Mouse (Mus musculus) gastrocnemius, adult 2 months (tissue): Measurements from ENCODE around the gene Mettl6. TPM values are rescaled to one million over a fixed set of nuclear protein-coding genes. Genes with fewer than 3 reads are reported as not detected.
A peak's percentile ranks its signal among the peaks of the same experiment; 100 is the strongest.

ENCODE experiments used
- DNase-seq: peaks from one replicate; pipeline ENCODE4 v3.0.0; 2022
- H3K27ac ChIP-seq: fragments of 200-600 bp; 2 replicates; pipeline ENCODE4 v1.8.1; 2022; ENCODE audit warnings: mild to moderate bottlenecking
- H3K4me3 ChIP-seq: fragments of 200-600 bp; 2 replicates; pipeline ENCODE4 v1.8.1; 2022; ENCODE audit warnings: mild to moderate bottlenecking, moderate library complexity
- CTCF ChIP-seq: fragments of 200-600 bp; IDR thresholded peaks from 2 replicates; pipeline ENCODE4 v1.8.1; 2022; ENCODE audit warnings: antibody characterized with exemption, mild to moderate bottlenecking, moderate library complexity
- intact Hi-C: fragments of 180-260 bp; cut with DNase I; formaldehyde crosslinking; loops from one replicate; pipeline ENCODE4 v1.15.1; 2025
- total RNA-seq, 2 experiments: library from RNA; stranded (reverse); gene quantifications; 2 replicates each; pipeline ENCODE4 v1.2.3; 2021

The Mettl6 gene
- total RNA-seq, 2 experiments from 2014 or later = 9.5 to 9.8 TPM

DNA sequence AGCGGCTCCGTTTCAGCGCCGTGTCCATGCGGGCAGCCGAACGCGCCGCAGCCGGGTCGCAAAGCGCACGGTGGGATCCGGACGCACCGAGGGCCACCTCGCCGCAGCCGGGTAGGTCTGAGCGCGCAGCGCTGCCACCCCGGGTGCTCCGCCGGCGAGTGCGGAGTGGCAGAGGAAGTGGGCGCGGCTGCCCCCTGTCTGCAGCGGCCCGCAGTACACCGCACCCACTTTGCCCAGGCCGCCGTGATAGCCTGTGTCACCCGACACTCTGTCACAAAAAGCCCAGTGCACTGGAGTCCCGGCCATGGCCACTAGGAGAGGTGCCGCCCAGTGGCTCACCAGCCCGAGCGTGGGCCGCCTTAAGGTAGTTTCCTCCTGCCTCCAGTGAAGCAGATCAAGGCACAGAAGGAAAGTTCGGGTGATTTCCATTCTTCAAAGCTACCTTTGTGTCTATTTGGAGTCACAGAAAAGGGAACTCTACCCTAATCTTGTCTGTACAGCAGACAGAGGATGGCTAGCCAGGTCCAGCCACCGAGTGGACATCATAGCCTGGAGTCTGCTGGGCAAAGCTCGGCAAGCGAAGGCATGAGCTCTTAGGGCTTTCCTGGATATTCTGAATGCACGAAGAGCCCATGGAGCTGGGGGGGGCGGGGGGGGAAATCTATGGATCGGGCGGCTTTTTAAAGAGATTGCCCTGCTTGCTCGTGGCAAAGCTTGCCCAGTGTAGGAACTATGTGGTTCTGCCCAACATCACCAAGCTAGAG is 58.7 kb downstream of the Mettl6 start, which contains the start of gene Sh3bp5:
Gene Sh3bp5 (minus strand): TSS at position 149 of the 764 bp plus-strand sequence.
- peak; percentile 95 for DNase-seq
- H3K4me3 ChIP-seq = peak within 1 kb of the TSS; percentile 86
- intact Hi-C loops = loop anchor here (1.0 kb wide), 1 partner anchor 50 kb away; no protein-coding TSS in a partner anchor
- peak within 1 kb of the TSS; percentile 96 for H3K27ac ChIP-seq
- no peak for TF ChIP-seq CTCF

DNA sequence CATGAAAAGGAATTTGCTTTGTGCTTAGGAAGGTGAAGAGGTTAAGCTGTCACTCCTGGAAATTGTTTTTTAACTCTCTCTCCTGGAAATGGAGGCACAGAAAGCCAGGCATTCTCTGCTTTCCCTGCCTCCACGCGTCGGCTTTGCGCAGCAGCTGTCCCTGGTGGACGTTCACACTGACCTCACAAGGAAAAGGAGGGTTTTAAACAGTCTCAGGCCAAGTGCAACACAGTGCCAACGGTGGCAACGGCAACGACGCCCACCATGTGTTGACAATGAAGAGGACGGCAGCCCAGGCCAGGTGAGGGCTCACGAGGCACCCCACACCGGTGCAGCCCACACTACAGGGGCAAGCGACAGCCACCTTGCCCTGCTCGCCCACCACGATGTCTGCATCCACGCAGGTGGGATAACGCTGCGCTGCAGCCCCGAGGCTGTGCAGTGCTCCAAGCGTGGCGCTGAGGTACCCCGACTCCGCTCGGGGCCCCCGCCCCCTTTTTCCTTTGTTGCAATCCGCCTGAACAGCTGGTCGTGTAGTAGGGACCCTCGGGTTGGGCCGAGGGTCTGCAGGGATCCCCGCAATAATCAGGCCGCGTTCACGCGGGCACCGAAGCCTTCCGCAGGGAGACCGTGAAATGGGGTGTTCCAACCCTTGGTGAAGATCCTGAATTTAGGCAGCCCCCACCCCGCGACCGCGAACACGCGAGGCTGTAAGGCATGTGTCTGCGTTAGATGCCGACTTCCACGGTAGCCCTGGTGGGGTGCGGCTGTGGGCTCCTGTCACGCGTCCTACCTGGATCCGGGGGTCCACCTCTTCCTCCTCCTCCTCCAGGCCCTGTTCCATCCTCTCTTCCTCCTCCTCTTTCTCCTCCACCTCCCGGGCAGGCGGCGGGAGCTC is 59.6 kb downstream of the Mettl6 start:
- peak overlapping the region; percentile 96 for H3K27ac ChIP-seq

DNA sequence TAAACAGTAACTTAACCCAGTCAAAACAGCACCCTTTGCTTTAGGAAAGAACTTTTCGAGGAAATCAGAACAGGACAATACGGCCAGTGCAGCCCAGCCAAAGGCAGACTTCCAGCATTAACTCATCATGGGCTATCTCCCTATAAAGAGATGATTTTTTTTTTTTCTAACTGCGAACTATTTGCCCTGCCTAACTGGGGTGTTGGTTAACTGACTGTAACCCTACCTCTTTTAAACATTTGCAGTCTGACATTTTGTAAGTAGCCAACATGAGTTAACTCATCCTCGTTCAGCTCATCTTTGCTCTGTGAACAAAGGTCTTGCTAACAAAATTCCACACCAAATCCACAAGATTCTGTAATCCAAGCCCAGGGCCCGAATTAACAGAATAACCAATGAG is 60.4 kb downstream of the Mettl6 start:
- Histone ChIP-seq H3K4me3 (peak overlapping the region; percentile 86), H3K27ac (peak overlapping the region; percentile 96)
- intact Hi-C loops = no loop called here
- no peak for TF ChIP-seq CTCF
- no peak for DNase-seq

More for the DNA sequence above, 59.6 kb downstream of the Mettl6 start:
- peak; percentile 29; the same call in 1 of the 2 replicates for TF ChIP-seq CTCF
- intact Hi-C loops = no loop called here
- H3K4me3 ChIP-seq = peak overlapping the region; percentile 86
- peak; percentile 60 for DNase-seq

DNA sequence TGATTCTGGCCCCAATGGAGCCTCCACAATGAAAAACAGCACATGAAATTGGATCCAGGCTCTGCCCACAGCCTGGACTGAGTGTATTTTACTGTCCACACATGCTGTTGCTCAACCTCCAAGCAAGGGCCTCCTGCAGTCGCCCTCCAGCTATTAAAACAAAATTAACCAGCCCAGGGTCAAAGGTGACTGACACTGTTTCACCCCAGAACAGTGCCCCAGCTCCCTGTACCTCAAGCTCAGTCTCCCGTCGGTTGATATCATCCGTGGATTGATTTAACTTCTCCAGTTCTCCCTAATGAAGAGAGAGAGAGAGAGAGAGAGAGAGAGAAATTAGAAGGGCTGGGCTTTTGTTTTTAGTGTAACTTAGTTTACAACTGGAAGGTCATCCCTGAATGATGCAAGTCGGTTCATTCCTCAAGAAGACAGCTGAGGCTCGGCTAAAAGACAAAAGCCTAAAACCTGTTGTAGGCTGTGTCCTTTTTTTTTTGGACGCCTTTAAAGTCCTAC is 60.9 kb downstream of the Mettl6 start:
- peak; percentile 60 for DNase-seq

DNA sequence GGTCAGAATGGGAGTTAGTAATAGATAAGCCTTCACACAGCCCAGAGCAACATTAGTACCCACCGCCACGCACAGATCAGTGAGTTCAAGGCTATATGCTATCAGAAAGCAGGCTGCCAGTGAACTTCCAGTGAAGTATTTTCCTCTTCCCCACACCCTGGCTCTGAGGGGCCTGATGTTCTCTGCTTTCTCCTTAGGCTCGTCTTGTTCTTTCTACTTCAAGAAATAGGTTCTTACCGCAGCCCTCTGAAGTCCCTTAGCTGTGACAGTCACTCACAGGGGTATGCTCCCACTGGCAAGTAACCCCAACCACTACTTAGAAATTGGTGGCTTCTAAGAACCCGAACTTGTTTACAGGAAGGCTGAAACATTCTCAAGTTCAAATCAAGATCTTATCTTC is 61.7 kb downstream of the Mettl6 start:
- intact Hi-C loops = no loop called here
- no peak for DNase-seq
- no peak for TF ChIP-seq CTCF
- H3K4me3 ChIP-seq = peak overlapping the region; percentile 86
- H3K27ac ChIP-seq = peak overlapping the region; percentile 96

More for the DNA sequence above, 60.9 kb downstream of the Mettl6 start:
- intact Hi-C loops = no loop called here
- Histone ChIP-seq H3K4me3 (peak overlapping the region; percentile 86), H3K27ac (peak overlapping the region; percentile 96)
- TF ChIP-seq CTCF = no peak

DNA sequence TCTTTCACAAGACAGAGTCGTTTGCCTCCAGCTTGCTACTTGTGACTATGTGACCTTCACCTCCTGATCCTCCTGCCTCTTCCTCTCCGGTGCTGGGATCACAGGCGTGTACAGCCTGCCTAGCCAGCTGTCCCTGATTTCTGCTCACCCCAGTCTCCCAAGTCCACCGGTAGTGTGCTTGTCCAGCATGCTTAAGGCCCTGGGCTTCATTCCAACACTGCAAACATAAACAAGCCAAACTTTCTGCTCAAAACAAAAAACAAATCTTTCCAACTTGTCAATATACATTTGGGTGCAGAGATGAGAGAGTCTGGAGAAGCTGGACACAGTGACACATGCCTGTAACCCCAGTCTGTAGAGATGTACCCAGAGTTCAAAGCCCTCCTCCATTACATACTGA is 62.4 kb downstream of the Mettl6 start:
- Histone ChIP-seq H3K4me3 (peak overlapping the region; percentile 86), H3K27ac (peak overlapping the region; percentile 96)
- DNase-seq = no peak
- intact Hi-C loops = no loop called here
- no peak for TF ChIP-seq CTCF

DNA sequence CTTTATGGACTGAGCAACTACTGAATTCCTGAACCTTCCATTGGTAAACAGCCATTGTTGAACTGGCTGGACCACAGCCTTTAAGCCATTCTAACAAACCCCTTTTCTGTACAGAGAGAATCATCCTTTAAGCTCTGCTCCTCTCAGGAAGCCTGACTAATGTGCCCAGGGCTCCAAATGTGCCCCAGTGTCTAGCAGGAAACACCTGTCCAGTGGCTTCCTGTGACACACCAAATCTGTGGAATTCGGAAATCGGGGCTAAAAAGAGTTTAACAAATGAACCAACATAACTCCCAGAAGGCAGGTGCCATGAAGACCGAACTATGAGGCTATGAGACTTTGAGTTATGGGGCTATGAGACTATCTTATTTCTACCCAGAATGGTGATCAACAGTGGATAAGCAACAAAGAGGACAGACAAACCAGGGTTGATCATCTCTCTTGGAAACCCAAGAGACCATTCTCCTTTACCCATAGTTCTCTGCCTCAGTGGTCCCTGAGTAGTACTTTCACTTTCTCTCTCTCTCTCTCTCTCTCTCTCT is 63.0 kb downstream of the Mettl6 start:
- DNase-seq = no peak
- intact Hi-C loops = no loop called here
- no peak for TF ChIP-seq CTCF
- H3K4me3 ChIP-seq = peak overlapping the region; percentile 86
- H3K27ac ChIP-seq = peak overlapping the region; percentile 96

DNA sequence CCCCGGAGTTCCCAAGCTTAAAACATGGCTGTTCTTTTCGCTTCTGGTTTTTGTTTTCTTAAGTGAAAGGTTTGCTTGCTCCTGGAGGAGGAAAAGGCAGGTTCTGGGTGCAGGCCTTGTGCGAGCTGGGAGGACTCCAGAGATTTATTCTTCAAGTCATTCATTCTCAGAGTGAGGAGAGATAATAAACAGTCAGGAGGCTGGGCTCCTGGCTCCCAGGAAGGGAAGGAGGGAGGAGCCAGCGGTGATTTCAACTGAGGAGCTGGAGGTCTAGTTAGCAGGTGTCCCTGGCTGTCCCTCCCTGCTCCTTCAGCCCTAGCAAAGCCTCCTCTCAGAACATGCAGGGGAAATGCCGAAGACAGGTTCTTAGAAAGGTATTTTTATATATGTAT is 65.8 kb downstream of the Mettl6 start:
- peak overlapping the region; percentile 82 for H3K27ac ChIP-seq

DNA sequence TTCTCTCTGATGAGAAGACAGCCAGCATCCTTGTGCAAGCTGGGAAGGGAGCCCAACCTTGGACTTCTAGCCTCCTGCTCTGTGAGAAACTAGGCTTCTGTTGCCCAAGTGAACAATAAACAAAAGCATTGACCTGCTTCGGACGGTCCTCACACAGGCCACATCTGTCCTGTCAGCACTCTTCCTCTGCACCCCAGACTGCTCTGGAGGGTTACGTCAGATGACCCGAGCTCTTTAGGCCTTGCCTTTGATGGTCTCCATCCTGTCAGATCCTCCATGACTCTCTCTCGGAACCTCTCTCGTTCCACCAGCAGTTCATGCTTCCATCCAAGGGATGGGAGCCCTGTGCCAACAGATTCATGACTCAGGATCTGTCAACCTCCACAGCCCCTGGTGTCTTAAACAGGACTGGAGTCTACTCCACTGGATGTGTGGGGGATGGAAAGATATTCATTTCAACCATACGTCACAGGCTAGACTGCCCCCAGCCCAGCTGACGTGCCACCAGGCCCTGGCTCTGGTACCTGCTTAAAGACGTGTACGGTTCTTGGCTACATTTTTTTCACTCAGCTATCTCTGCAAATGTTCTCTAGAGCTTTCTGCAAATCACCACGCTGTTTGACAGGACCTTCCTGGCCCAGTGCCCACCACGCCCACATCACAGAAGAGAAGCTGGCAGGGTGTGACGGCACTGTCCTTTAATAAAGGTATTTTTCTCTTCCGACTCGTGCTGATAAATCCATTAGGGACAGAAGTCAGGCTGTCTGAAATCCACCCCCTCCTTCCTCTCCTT is 66.4 kb downstream of the Mettl6 start:
- intact Hi-C loops = loop anchor here (2.0 kb wide), 1 partner anchor 14 kb away; no protein-coding TSS in a partner anchor
- peak; percentile 74 for DNase-seq
- H3K4me3 ChIP-seq = peak overlapping the region; percentile 29
- H3K27ac ChIP-seq = peak overlapping the region; percentile 82
- TF ChIP-seq CTCF = no peak

More for the DNA sequence above, 65.8 kb downstream of the Mettl6 start:
- no peak for DNase-seq
- H3K4me3 ChIP-seq = peak overlapping the region; percentile 29
- TF ChIP-seq CTCF = no peak
- intact Hi-C loops = loop anchor here (2.0 kb wide), 1 partner anchor 14 kb away; no protein-coding TSS in a partner anchor

Other genes with a start within 250 kb of the Mettl6 start
- 1 to 10 TPM; 7.3 to 8.9 TPM for gene Phf7, start 243.7 kb downstream of the Mettl6 start, total RNA-seq
- 10 to 100 TPM; 46.7 to 48.0 TPM for gene Bap1, start 243.6 kb downstream of the Mettl6 start, total RNA-seq
- gene Dnah1, start 171.1 kb downstream of the Mettl6 start, total RNA-seq = under 1 TPM; 0.03 to 0.08 TPM
- 10 to 100 TPM; 29.4 to 33.6 TPM for gene Capn7, start 158.4 kb downstream of the Mettl6 start, total RNA-seq
- 10 to 100 TPM; 55.1 to 58.5 TPM for gene Sh3bp5, start 59.0 kb downstream of the Mettl6 start, total RNA-seq
- 10 to 100 TPM in 1 of 2 experiments, 1 to 10 TPM in 1; 7.1 to 11.5 TPM for gene Eaf1, start 641 bp downstream of the Mettl6 start, total RNA-seq
- 1 to 10 TPM; 5.8 to 7.5 TPM for gene Colq, start 96.3 kb upstream of the Mettl6 start, total RNA-seq
- under 1 TPM; 0.70 to 0.84 TPM for gene Gm49387, start 145.8 kb upstream of the Mettl6 start, total RNA-seq
- gene Btd, start 146.0 kb upstream of the Mettl6 start, total RNA-seq = 1 to 10 TPM; 3.8 to 5.8 TPM
- gene Hacl1, start 146.2 kb upstream of the Mettl6 start, total RNA-seq = 1 to 10 TPM; 4.9 to 5.7 TPM